Mouse (Mus musculus): Measurements from ENCODE around the gene Ivd.
A peak's percentile ranks its signal among the peaks of the same experiment; 100 is the strongest.

The Ivd gene

GRCm38 (mm10) chr2:118910605-118911278 is 49.0 kb downstream of the Ivd start:
- no peak for DNase-seq (ENCODE audit: low spot score)

- DNase-seq (ENCODE audit: low spot score): no peak
Measured at GRCm38 (mm10) chr2:118912706-118913105, 51.0 kb downstream of the Ivd start.

GRCm38 (mm10) chr2:118913551-118914276 is 52.0 kb downstream of the Ivd start:
- DNase-seq (ENCODE audit: low spot score): no peak

- no peak for DNase-seq (ENCODE audit: low spot score)
Measured at GRCm38 (mm10) chr2:118914685-118915084, 52.9 kb downstream of the Ivd start.

GRCm38 (mm10) chr2:118916436-118916835 is 54.7 kb downstream of the Ivd start:
- DNase-seq (ENCODE audit: low spot score): no peak

GRCm38 (mm10) chr2:118918543-118918942 is 56.8 kb downstream of the Ivd start:
- no peak for DNase-seq (ENCODE audit: low spot score)

- no peak for DNase-seq (ENCODE audit: low spot score)
Measured at GRCm38 (mm10) chr2:118920428-118920827, 58.7 kb downstream of the Ivd start.

- DNase-seq (ENCODE audit: low spot score): no peak
Measured at GRCm38 (mm10) chr2:118925952-118926351, 64.2 kb downstream of the Ivd start.

- peak; percentile 77 for DNase-seq (ENCODE audit: low spot score)
Measured at GRCm38 (mm10) chr2:118926361-118926997, 64.7 kb downstream of the Ivd start, which contains the start of gene Chst14. TSS of gene Chst14 (plus strand) at chr2:118926496.

- no peak for DNase-seq (ENCODE audit: low spot score)
Measured at GRCm38 (mm10) chr2:118926998-118927739, 65.4 kb downstream of the Ivd start.

All from adipocyte (in vitro differentiated cells).